Mouse (Mus musculus) Patski (cell line): ENCODE results near the gene Col19a1. TPM values are rescaled to one million over a fixed set of nuclear protein-coding genes. Genes with fewer than 3 reads are reported as not detected.
A peak's percentile ranks its signal among the peaks of the same experiment; 100 is the strongest.

ENCODE experiments used
- ATAC-seq: fragments of 100-300 bp; one replicate; pipeline ENCODE4 v1.8.0; 2021
- CTCF ChIA-PET: fragments of 350-600 bp; sonication (Branson Sonifier 250); formaldehyde crosslinking; loops from one replicate; lab custom pipeline; 2022; ENCODE audit warnings: inconsistent platforms; lab: Charles Lee
- POLR2A ChIA-PET: fragments of 350-600 bp; sonication (Branson Sonifier 250); formaldehyde crosslinking; loops from one replicate; lab custom pipeline; 2022; ENCODE audit warnings: antibody characterized with exemption, inconsistent platforms; lab: Charles Lee
- DNase-seq: peaks from one replicate; pipeline ENCODE4 v3.0.0-alpha.2; 2011; ENCODE audit warnings: low read depth, low spot score
- H3K27me3 ChIP-seq: fragments of 371-371 bp; one replicate; pipeline ENCODE4 v1.5.1; 2021
- CTCF ChIP-seq: fragments of 100-300 bp; IDR thresholded peaks from one replicate; pipeline ENCODE4 v1.5.1; 2021
- in situ Hi-C: fragments of 300-500 bp; cut with MboI; formaldehyde crosslinking; loops from 3 replicates; pipeline ENCODE4 v1.11.1; 2018; ENCODE audit warnings: low pct_unique_long_range_greater_than_20kb, mixed read lengths
- polyA plus RNA-seq: library from polyadenylated mRNA; unstranded; gene quantifications from one replicate; pipeline ENCODE4 v1.2.3, GENCODE M21; 2021

Col19a1 gene
- polyA plus RNA-seq, 1 experiment from 2014 or later, result not detected

DNA sequence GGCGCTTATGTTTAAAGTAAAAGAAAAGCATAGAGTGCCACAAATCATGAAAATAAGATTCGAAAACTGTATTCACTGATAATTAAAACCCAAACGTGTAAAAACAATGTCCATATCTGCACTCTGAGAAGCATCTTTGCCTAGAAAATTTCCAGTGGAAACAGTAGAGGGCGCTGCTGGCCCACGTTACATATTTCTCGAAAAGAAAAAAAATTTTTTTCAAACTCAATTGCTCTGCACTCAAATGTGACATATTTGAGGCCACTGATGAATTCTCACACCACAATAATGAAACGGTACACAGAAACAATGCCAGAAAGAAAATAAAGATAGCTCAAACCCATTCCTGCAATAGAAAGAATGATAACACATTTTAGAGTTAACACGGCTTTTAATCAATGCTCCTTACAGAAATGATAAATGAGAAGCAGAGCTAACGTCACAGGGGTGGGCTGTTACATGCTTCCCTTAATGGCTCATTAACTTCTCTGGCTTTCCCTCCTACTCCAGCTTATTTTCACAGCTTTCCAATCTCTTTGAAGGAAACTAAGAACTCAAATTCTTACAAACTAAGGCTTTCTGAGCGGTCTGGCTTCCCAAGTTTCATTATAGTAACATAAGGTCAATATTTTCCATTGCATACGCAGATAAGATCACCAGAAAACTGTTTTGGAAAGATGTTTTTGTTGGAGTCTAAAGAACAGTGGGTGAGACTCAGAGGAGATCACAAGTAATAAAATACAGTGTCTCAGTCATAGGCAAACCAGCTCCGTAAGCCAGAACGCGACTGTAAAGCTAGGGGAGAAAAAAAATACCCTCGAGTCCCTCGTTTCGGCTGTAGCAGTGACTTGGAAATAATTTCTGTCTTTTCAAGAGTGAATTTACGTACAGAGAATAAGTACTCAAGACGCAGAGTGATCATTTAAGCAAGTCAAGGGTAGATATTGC lies 219.4 kb downstream of the Col19a1 start:
- ATAC-seq (no peak), DNase-seq (no peak)
- TF ChIP-seq CTCF, result peak; percentile 76
- peaks cover 38% of the 10 kb centered on the region for H3K27me3 ChIP-seq
- ChIA-PET POLR2A (no interaction called here), CTCF (interaction anchor here (0.7 to 1.9 kb wide), 11 partner anchors 9 to 1248 kb away, joined by 3 to 7 read pairs (median 3); no protein-coding TSS in a partner anchor)
- in situ Hi-C loops, result loop anchor here (5.0 kb wide), 1 partner anchor 1249 kb away; no protein-coding TSS in a partner anchor

DNA sequence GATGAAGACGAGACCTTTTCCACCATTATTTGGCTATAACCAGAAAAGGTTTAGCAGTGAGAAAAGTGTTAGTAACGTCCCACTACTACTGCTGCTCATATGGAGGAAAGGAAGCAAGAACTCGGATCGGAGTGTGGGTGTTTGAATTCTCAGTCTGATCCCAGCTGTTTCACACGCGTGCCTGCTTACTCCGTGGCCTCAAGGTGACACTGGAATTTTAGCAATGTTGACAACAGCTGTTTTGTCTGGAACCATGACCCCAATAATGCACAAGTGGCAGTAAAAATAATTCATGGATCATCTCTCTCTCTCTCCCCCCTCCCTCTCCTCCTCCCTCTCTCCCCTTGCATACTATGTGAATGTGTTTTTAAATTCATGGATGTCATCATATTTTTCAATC lies 222.5 kb downstream of the Col19a1 start:
- POLR2A ChIA-PET, result no interaction called here
- peaks cover 47% of the 10 kb centered on the region for H3K27me3 ChIP-seq
- no peak for TF ChIP-seq CTCF
- CTCF ChIA-PET, result no interaction called here
- DNase-seq (no peak), ATAC-seq (no peak)
- in situ Hi-C loops, result loop anchor here (5.0 kb wide), 1 partner anchor 1253 kb away; no protein-coding TSS in a partner anchor

DNA sequence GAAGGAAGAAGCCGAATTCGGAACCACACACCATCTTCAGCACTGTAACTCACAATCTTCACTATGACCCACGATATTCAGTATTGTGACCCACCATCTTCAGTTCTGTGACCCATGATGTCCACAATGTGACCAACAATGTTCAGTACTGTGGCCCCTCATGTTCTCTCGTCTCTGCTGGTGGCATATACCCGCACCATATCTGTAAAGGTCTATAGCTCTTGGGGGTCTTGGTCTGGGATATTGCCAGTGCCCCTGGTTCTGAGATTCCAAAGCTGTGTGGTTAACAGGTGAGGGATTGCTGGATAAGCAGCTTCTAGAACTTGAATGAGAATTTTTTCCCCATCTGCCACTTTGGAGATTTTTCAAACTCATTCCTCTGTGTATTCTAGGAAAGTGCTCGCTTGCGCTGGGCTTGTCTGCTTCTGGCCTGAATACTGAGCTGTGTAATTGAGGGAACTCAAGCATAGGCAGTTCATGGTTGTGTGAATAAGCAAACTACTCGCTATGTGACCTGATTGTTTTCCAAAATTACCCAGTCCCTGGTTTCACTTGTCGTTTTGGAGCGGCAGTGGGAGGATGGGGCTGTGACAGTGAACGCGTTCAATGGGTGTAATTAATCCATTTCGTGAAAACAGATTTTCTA lies 225.2 kb downstream of the Col19a1 start:
- TF ChIP-seq CTCF, result no peak
- in situ Hi-C loops, result no loop called here
- ChIA-PET POLR2A (no interaction called here), CTCF (no interaction called here)
- peaks cover 45% of the 10 kb centered on the region for H3K27me3 ChIP-seq
- ATAC-seq (no peak), DNase-seq (no peak)

DNA sequence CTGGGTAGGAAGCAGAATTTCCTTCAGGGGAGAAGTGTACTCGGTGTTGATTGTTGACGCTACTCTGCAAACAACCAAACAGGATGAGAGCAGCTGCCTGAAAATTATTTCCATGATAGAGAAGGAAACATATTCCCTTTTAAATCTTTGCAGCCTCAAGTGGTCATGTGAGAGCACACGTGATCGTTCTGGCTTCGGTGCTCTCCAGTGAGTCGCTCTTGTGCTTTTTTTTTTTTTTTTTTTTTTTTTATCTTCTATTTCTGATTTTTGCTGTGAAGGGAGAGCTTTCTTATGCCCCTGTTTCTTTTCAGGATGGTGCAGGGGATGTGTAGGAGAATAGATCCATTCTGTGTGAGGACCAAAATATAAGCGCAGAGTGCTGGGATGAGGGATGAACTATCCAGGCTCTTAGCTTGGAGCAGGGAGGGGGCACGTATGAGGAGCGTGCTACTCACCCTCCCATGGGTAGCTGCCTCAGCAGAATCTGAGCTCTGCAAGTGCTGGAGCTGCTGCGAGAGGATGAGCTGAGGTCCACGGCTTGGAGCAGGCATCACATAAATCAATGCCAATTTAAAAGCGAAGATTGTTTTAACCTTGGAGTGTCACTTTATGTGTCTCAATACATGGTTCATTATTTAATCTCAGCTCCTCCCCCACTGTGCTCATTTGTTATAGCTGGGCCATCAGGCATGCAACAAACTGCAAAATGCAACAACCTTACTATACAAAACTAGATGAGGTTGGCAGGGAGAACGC lies 237.6 kb downstream of the Col19a1 start:
- ChIA-PET CTCF (no interaction called here), POLR2A (interaction anchor here (0.6 kb wide), 1 partner anchor 17 kb away, joined by 3 read pairs; no protein-coding TSS in a partner anchor)
- in situ Hi-C loops, result no loop called here
- DNase-seq (no peak), ATAC-seq (no peak)
- peaks cover 29% of the 10 kb centered on the region for H3K27me3 ChIP-seq
- TF ChIP-seq CTCF, result no peak

DNA sequence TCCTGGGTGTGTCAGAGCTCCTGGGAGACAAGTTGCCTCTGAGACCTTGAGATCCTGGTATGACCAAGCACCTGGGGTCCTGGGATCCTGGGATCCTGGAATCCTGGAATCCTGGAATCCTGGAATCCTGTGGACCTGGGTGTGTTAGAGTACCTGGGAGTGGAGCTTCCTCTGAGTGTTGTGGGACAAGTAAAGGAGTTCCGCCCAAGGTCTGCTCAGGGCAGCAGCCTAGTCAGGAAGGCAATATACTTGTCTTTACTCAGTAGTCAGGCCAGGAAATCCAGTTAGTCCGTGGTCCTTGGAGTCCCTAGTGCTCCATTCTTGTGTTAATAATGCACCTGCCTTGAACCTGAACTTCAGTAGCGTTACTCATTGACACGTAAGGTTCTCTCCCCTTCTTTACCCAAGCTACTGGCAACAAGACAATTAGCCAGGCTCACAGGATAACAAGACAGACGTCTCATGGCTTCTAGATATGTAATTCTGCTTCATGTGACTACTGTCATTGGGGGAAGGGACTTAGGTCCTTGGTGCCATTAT lies 239.6 kb downstream of the Col19a1 start:
- ChIA-PET POLR2A (no interaction called here), CTCF (no interaction called here)
- TF ChIP-seq CTCF, result no peak
- in situ Hi-C loops, result no loop called here
- DNase-seq, result no peak
- peaks cover 23% of the 10 kb centered on the region for H3K27me3 ChIP-seq
- ATAC-seq, result no peak

DNA sequence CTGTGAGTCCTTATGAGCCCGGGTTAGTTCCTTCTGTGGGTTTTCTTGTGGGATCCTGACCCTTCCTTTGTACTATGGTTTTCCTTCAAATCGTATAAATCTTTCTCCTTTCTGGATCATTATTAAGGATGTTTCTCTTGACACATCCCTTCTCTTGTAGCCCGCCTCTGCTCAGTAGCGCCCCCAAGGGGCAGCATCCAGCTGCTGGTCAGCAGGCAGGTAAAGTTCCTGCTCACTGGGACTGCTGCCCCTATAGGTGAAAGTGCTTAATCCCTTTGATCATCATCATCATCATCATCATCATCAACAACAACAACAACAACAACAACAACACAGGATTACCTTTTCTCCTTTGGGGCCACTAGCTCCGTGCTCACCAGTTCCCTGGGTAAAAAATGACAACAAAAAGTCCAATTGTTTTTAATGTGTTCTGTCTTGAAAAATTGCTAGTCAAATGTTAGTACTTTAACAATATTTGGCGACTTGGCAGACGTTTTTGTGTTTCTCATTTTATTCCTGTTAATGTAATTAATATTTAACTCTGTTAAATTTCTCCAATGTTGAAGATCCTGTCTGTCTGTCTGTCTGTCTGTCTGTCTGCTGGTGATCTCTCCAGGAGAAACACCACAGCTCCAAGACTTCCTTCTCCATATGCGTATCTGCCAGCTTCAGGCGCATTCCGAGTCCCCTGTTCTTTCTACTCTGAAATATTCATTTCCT lies 249.6 kb downstream of the Col19a1 start:
- in situ Hi-C loops, result no loop called here
- ChIA-PET CTCF (no interaction called here), POLR2A (no interaction called here)

DNA sequence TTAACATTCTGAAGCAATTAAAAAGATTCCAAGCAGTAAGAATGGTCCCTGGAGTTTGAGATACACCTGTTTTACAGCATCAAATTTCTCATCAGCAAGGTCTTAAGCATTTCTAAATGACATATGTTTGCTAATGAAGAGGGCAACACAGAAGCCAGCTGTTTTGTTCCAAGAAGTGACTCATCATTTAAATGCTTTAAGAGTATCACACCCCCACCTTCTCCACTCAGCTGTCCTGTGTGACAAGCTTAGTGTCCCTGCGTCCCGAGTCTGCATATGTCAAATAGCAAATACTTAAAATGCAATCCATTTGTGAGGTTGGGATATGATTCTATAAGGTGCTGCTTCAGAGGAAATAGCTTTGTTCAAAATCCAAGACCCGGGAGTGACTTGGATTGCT lies 251.2 kb downstream of the Col19a1 start:
- TF ChIP-seq CTCF, result no peak
- in situ Hi-C loops, result no loop called here
- ATAC-seq (no peak), DNase-seq (no peak)
- peaks cover 7% of the 10 kb centered on the region for H3K27me3 ChIP-seq
- POLR2A ChIA-PET, result no interaction called here
- CTCF ChIA-PET, result no interaction called here

More for the DNA sequence above, 249.6 kb downstream of the Col19a1 start:
- DNase-seq (no peak), ATAC-seq (no peak)
- TF ChIP-seq CTCF, result no peak
- H3K27me3 ChIP-seq, result peaks cover 7% of the 10 kb centered on the region

DNA sequence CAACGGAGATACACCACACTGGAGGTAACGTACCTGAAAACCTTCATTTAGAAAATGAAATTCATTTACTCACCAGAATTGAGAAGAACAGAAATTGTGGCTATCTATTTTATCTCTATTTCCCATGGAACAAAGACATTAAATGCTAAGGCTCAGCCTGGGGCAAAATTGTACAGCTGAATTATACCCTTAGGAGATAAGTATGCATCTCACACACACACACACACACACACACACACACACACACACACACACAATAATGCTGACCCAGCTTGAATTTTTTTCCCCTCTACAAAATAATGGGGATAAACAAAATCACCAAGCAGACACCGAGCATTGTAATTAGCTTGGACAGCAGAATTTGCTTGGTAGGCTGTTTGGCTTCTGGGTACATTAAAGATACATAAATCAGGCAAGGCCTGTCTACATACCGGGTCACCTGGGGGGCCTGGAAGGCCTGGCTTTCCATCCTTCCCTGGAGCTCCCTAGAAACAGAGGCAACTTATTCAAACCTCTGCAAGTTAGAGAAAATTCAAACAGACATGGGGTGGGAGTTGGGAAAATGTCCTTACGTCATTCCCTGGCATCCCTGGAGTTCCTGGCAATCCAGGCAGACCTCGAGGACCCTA lies 270.2 kb downstream of the Col19a1 start:
- ChIA-PET POLR2A (no interaction called here), CTCF (no interaction called here)
- in situ Hi-C loops, result no loop called here
- no peak for TF ChIP-seq CTCF
- ATAC-seq (no peak), DNase-seq (no peak)
- peaks cover 13% of the 10 kb centered on the region for H3K27me3 ChIP-seq

DNA sequence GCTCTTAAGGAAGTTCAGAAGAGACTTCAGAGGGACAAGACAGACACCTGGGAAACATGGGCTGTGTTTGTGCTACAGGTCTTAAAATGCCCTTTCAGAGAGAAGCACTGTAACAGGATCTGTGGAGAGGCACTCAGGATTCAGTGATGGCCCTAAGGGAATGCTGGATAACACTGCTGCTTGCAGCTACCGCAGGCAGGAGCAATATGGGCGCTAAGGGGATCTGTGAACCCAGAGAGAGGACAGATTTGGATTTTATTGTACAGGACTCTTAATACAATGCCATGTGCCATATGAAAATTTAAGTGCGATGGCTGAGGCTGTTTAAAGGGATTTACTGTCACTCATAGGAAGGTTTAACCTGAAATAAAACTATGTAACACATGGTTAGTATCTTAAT lies 270.8 kb downstream of the Col19a1 start:
- ATAC-seq (no peak), DNase-seq (no peak)
- ChIA-PET POLR2A (no interaction called here), CTCF (interaction anchor here (1.0 kb wide), 1 partner anchor 12 kb away, joined by 3 read pairs; no protein-coding TSS in a partner anchor)
- TF ChIP-seq CTCF, result no peak
- H3K27me3 ChIP-seq, result peaks cover 17% of the 10 kb centered on the region
- in situ Hi-C loops, result no loop called here
